Mouse (Mus musculus) megakaryocyte, embryonic 14.5 days (primary cell): ENCODE results near the gene 1700003E16Rik. TPM values are rescaled to one million over a fixed set of nuclear protein-coding genes. Genes with fewer than 3 reads are reported as not detected.

Experiments
- H3K27me3 ChIP-seq: replicated peaks from 2 replicates; pipeline ENCODE3; 2012; ENCODE audit warnings: inconsistent platforms
- H3K36me3 ChIP-seq: replicated peaks from 2 replicates; pipeline ENCODE3; 2012; ENCODE audit warnings: low read length, inconsistent platforms, mixed read lengths
- H3K4me1 ChIP-seq: 2 replicates; pipeline ENCODE4 v1.6.1; 2012; ENCODE audit warnings: inconsistent platforms
- H3K4me3 ChIP-seq: replicated peaks from 2 replicates; pipeline ENCODE3; 2012; ENCODE audit warnings: moderate library complexity, mild to moderate bottlenecking, inconsistent platforms
- H3K9me3 ChIP-seq: 2 replicates; pipeline ENCODE4 v1.6.1; 2012; ENCODE audit warnings: inconsistent platforms
- FLI1 ChIP-seq: IDR thresholded peaks from 2 replicates; pipeline ENCODE4 v1.6.1; 2012; ENCODE audit warnings: low read length, inconsistent platforms, mixed read lengths
- GATA1 ChIP-seq: IDR thresholded peaks from 3 replicates; pipeline ENCODE4 v1.6.1; 2012; ENCODE audit warnings: mixed read lengths, low read length, inconsistent platforms, borderline replicate concordance
- polyA plus RNA-seq: library from polyadenylated mRNA; stranded (reverse); fragments of >175 nt; gene quantifications from 2 replicates; pipeline ENCODE4 v1.2.3, GENCODE M21; 2012; ENCODE audit warnings: low replicate concordance; ENCODE audit not compliant: insufficient read depth

1700003E16Rik gene
- polyA plus RNA-seq, result 0.36 TPM in 1 of 2 replicates, not detected in the other

DNA sequence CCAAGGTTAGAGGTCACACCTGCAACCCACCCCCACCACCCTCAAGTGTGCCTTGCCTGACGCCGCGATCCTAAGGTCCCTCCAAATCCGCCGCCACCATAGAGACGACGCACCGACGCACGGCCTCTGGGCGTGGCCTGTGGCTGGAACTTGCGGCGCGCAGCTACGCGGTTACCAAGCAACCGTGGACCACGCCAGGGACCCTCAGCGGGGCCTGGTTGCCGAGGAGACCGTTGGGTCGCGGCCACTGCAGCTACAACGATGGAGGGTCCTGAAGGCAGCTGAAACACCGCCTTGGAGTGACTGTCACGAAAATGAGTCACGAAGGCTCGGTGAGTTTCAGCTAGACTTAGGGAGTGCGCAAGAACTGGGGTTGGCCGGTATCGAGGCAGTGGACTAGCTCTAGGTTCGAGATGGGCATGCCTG lies at the start of gene 1700003E16Rik, which contains the start of gene Wdr54:
Gene 1700003E16Rik, plus strand, starts transcription at position 146 of the 426 bp plus-strand sequence.
Gene Wdr54, minus strand, starts transcription at position 139 of the 426 bp plus-strand sequence.
- Histone ChIP-seq H3K4me3 (peak within 1 kb of the TSS; percentile 93), H3K27me3 (peaks cover 43% of the 10 kb centered on the region), H3K4me1 (peaks cover 34% of the 10 kb centered on the region), H3K9me3 (no peaks in the 10 kb centered on the region), H3K36me3 (peaks cover 16% of the 10 kb centered on the region)
- TF ChIP-seq GATA1 (no peak), FLI1 (no peak)

DNA sequence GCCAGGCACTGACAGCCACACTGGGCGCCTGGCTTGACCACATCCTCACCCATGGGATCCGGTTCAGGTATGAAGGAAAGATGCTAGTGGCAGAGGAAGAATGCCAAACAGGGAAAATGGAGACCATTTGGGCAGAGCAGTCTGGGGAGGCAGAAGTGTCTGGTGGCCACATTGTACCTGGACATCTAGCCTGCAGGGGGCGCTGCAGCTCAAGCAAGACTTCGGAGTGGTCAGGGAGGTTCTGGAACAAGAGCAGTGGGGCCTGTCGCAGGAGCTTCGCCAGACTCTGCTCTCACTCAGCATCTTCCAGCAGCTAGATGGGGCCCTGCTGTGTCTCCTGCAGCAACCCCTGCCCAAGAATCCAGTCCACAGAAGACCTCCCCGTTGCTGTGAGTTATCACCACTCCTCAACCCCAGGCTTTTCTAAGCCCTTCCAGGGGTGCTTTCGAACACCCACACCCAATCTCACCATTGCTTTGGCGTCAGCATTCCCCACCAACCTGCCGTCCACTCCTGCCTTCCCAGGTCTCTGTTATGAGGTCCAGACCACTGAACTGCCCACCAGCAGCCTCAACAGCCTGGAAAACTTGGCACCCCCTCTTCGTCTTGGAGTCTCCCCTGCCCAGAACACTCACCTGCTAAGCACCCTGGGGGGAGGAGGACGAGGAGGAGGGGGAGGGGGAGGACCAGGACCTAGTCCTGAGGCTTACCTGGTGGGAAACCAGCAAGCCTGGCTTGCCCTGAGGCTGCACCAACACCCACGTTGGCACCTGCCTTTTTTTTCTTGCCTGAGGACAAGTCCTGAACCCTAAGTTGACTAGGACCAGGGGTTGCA lies 48.4 kb upstream of the 1700003E16Rik start:
- TF ChIP-seq GATA1 (no peak), FLI1 (no peak)
- Histone ChIP-seq H3K4me1 (peaks cover 62% of the 10 kb centered on the region), H3K4me3 (peak overlapping the region; percentile 100), H3K9me3 (no peaks in the 10 kb centered on the region), H3K27me3 (no peaks in the 10 kb centered on the region), H3K36me3 (peaks cover 63% of the 10 kb centered on the region)

DNA sequence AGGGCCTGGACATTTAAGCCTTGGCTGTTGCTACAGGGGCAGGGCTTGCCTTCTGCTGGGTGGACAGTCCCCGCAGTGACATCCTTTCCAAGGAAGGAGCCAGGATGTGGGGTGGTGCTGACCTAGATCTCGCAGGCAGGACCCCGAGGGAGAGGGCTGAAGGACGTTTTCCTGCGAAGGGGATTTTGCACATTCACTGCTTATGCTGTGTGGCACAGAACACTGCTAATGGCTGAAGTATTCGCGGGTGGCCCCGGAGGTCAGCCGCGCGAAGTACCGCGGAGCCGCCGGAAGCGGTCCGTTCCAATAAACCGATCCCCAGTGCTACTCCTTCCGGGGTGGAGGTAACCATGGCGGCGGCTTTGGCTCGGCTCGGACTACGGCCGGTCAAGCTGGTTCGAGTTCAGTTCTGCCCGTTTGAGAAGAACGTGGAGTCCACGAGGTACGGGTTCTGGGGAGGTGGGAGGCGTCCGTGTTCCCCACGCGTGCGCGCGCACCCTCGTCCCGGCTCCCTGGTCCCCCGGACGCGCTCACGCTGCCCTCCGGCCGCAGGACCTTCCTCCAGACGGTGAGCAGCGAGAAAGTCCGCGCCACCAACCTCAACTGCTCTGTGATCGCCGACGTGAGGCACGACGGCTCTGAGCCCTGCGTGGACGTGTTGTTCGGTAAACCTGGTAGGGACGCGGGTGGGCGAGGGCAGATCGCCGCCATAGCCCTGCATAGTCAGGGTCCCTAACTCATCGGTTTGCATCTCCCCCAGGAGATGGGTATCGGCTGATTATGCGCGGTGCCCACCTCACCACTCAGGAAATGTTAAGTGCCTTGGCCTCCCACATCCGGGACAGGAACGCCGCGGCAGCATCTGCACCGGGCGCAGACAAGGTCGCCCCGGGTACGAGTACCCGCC lies 47.2 kb upstream of the 1700003E16Rik start, which contains the start of gene Mrpl53:
Gene Mrpl53, plus strand, starts transcription at position 279 of the 907 bp plus-strand sequence.
- H3K36me3 ChIP-seq, result peaks cover 52% of the 10 kb centered on the region
- H3K4me3 ChIP-seq, result peak within 1 kb of the TSS; percentile 100
- no peaks in the 10 kb centered on the region for H3K27me3 ChIP-seq

DNA sequence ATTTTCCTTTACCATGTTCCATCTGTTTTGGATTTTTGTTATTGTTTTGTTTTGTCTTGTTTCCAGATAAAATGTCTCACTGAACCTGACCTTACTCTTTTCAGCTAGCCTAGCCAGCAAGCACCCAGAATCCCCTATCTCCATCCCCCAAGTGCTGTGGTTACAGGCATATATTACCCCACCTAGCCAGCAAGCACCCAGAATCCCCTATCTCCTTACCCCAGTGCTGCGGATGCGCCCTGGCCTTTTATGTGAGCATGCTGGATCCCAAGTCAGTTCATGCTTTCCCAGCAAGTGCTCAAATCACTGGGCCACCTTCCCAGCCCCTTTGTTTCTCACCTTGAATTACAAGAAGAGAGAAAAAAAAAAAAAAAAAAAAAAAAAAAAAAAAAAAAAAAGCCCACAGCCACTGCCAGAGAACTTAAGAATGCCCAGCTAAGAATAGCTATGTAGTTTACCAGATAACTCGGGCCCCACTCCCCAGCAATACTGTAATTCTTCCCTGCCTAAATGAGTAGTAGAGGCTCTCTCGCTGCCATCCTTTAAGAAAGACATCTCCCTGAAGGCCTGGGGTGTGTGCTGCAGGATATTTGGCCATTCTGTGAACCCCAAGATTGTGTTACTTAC lies 44.6 kb upstream of the 1700003E16Rik start:
- TF ChIP-seq FLI1 (no peak), GATA1 (no peak)
- H3K9me3 ChIP-seq, result no peaks in the 10 kb centered on the region
- no peak overlapping the region for H3K4me3 ChIP-seq
- peaks cover 80% of the 10 kb centered on the region for H3K4me1 ChIP-seq
- H3K36me3 ChIP-seq, result peaks cover 35% of the 10 kb centered on the region
- no peaks in the 10 kb centered on the region for H3K27me3 ChIP-seq

More for the DNA sequence above, 47.2 kb upstream of the 1700003E16Rik start, which contains the start of gene Mrpl53:
- peaks cover 61% of the 10 kb centered on the region for H3K4me1 ChIP-seq
- TF ChIP-seq GATA1 (no peak), FLI1 (peak; percentile 50; the same call in 1 of the 2 replicates)
- H3K9me3 ChIP-seq, result no peaks in the 10 kb centered on the region

DNA sequence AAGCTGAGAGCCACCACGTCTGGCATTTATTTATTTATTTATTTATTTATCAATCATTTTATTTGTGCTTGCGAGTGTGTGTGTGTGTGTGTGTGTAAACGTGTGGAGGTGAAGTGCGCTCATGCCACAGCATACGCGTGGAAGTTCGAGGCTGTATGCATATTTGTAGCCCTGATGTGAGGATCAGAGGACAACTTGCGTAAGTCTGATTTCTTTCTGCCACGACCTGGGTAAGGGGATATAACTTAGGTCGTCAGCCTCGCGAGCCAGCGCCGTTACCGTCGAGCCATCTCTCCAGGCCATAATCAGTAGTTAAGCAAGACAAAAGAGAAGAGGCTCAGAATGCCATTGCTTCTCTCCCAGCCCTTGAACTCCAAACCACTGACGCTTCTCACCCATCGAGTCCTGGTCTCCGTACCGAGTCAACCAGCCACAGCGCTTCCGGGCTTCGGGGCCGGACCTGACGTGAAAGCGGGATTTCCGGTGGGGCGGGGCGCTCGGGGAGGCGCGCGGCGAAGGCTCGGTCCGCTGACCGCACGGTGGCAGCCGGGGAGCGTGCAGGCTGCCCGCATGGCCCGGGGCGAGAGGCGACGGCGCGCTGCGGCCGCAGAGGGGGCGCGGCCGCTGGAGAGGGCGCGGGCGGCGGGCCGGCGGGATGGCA lies 41.1 kb upstream of the 1700003E16Rik start, which contains the start of gene Mogs:
Gene Mogs, plus strand, starts transcription at position 486 of the 661 bp plus-strand sequence.
- H3K9me3 ChIP-seq, result no peaks in the 10 kb centered on the region
- peaks cover 59% of the 10 kb centered on the region for H3K36me3 ChIP-seq
- H3K4me3 ChIP-seq, result peak within 1 kb of the TSS; percentile 97
- peak; percentile 72; the same call in 1 of the 2 replicates for TF ChIP-seq FLI1
- TF ChIP-seq GATA1, result no peak
- H3K27me3 ChIP-seq, result no peaks in the 10 kb centered on the region
- peaks cover 86% of the 10 kb centered on the region for H3K4me1 ChIP-seq

DNA sequence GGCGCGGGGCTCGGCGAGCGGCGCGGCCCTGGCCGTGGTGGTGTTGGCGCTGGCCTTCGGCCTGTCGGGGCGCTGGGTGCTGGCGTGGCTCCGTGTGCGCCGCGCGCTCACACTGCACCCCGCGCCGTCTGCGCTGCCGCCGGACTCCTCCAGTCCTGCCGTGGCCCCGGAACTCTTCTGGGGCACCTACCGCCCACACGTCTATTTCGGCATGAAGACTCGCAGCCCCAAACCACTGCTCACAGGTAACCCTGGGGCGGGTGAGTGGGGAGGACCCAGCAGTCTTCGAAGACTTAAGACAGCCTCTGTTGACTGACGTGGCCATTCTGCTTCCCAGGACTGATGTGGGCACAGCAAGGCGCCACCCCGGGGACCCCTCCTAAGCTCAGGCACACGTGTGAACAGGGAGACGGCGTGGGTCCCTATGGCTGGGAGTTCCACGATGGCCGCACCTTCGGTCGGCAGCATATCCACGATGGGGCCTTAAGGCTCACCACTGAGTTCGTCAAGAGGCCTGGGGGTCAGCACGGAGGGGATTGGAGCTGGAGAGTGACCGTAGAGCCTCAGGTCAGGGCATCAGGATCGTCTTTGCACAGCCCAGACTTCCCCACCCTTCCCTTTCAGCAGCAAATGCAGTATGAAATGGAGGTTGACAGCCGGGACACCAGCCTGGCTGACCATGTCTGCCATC lies 40.4 kb upstream of the 1700003E16Rik start:
- TF ChIP-seq FLI1, result no peak
- TF ChIP-seq GATA1, result no peak
- H3K9me3 ChIP-seq, result no peaks in the 10 kb centered on the region
- no peaks in the 10 kb centered on the region for H3K27me3 ChIP-seq
- H3K4me1 ChIP-seq, result peaks cover 86% of the 10 kb centered on the region
- peak overlapping the region; percentile 97 for H3K4me3 ChIP-seq
- peaks cover 52% of the 10 kb centered on the region for H3K36me3 ChIP-seq

DNA sequence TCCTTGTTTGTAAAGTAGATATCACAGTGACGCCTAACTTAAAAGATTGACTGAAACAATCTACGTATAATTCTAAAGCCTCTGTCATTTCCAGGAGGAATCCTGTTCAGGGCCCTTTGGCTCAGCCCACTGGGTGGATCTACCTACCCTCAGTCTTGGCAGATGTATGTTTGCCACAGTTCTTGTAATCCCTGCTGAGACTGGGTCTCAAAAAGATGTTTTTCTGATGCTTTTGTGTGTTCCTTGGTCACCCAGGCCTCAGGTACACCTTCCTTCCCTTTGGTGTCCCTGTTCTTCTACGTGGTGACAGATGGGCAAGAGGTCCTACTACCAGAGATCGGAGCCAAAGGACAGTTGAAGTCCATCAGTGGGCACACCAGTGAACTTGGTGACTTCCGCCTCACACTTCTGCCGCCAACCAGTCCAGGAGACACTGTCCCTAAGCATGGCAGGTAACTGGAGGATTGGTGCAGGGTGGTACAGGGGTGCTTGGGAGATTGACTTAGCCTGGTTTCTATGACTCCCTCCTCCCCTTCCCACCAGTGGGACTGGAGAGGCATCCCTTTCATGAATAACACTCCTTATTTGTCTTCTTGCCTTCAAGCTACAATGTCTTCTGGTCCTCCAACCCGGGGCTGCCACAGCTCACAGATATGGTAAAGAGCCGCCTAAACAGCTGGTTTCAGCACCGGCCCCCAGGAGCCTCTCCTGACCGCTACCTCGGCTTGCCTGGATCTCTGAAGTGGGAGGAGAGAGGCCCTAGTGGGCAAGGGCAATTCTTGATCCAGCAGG lies 39.6 kb upstream of the 1700003E16Rik start:
- H3K4me3 ChIP-seq, result peak overlapping the region; percentile 97
- no peaks in the 10 kb centered on the region for H3K27me3 ChIP-seq
- H3K36me3 ChIP-seq, result peaks cover 45% of the 10 kb centered on the region
- TF ChIP-seq FLI1 (no peak), GATA1 (no peak)
- H3K9me3 ChIP-seq, result no peaks in the 10 kb centered on the region
- peaks cover 83% of the 10 kb centered on the region for H3K4me1 ChIP-seq

DNA sequence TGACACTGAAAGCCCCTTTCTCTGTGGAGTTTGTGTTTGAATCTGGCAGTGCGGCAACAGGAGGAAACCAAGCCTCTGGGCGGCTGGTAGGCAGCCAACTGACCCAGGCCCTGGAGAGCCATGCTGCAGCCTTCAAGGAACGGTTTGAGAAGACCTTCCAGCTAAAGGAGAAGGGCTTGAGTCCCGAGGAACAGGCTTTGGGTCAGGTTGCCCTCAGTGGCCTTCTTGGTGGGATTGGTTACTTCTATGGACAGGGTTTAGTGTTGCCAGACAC lies 39.1 kb upstream of the 1700003E16Rik start:
- Histone ChIP-seq H3K27me3 (no peaks in the 10 kb centered on the region), H3K4me1 (peaks cover 82% of the 10 kb centered on the region), H3K9me3 (no peaks in the 10 kb centered on the region), H3K36me3 (peaks cover 40% of the 10 kb centered on the region), H3K4me3 (no peak overlapping the region)
- TF ChIP-seq FLI1, result no peak
- TF ChIP-seq GATA1, result no peak
